Mouse (Mus musculus) kidney, embryonic 16.5 days (tissue): ENCODE measurements around the gene Prkar1b. TPM values are rescaled to one million over a fixed set of nuclear protein-coding genes. Genes with fewer than 3 reads are reported as not detected.

Source experiments
- ATAC-seq: fragments of 200-750 bp; cut with Nextera tagmentation; 2 replicates; pipeline ENCODE4 v1.8.0; 2017; ENCODE audit warnings: moderate TSS enrichment; ENCODE audit not compliant: low FRiP score, low TSS enrichment
- H3K27ac ChIP-seq: fragments of 300-500 bp; sonication (generic); 2 replicates; pipeline ENCODE4 v1.5.1; 2014; ENCODE audit warnings: low read length
- H3K27me3 ChIP-seq: fragments of 300-500 bp; sonication (generic); 2 replicates; pipeline ENCODE4 v1.6.1; 2014; ENCODE audit warnings: low read length, control low read depth, mixed read lengths; ENCODE audit not compliant: insufficient read depth
- H3K36me3 ChIP-seq: fragments of 300-500 bp; sonication (generic); 2 replicates; pipeline ENCODE4 v1.6.1; 2014; ENCODE audit warnings: low read length, control low read depth, mixed read lengths; ENCODE audit not compliant: insufficient read depth
- H3K4me1 ChIP-seq: fragments of 300-500 bp; sonication (generic); 2 replicates; pipeline ENCODE4 v1.6.1; 2014; ENCODE audit warnings: low read length, control low read depth, mixed read lengths; ENCODE audit not compliant: insufficient read depth
- H3K4me2 ChIP-seq: fragments of 300-500 bp; sonication (generic); replicated peaks from 2 replicates; pipeline ENCODE4 v1.6.1; 2014; ENCODE audit warnings: low read depth, low read length
- H3K4me3 ChIP-seq: fragments of 300-500 bp; sonication (generic); 2 replicates; pipeline ENCODE4 v1.5.1; 2014; ENCODE audit warnings: mild to moderate bottlenecking, low read length
- H3K9ac ChIP-seq: fragments of 300-500 bp; sonication (generic); replicated peaks from 2 replicates; pipeline ENCODE4 v1.6.1; 2014; ENCODE audit warnings: low read length
- H3K9me3 ChIP-seq: fragments of 300-500 bp; sonication (generic); 2 replicates; pipeline ENCODE4 v1.6.1; 2016; ENCODE audit warnings: low read length, control low read depth
- WGBS: fragments of 180-500 bp; shearing (Covaris S2); extraction: QIAGEN DNeasy Blood & Tissue Kit; methylation state at CpG from one replicate; pipeline ENCODE4 v1.1.7; 2014; 5-methylcytosine and 5-hydroxymethylcytosine counted together
- polyA plus RNA-seq: library from polyadenylated mRNA; unstranded; fragments of >200 nt; fragmentation: Nextera tagmentation; extraction: Ambion mirVana; gene quantifications from 2 replicates; pipeline ENCODE4 v1.2.1, GENCODE M21; 2015

Prkar1b gene
- polyA plus RNA-seq, 1 experiment from 2014 or later: 24.6 TPM

- no peak for ATAC-seq
- H3K9me3 ChIP-seq: peaks cover 2% of the 10 kb centered on the region; the same call in 1 of the 2 replicates
- no peak overlapping the region for H3K9ac ChIP-seq
- H3K4me1 ChIP-seq: peaks cover 16% of the 10 kb centered on the region
- H3K4me2 ChIP-seq: no peak overlapping the region
- H3K4me3 ChIP-seq: no peak overlapping the region
- no peak overlapping the region for H3K27ac ChIP-seq
- no peaks in the 10 kb centered on the region for H3K27me3 ChIP-seq
- 86% methylated on average over 3 of the region's 3 CpGs for WGBS
- no peaks in the 10 kb centered on the region for H3K36me3 ChIP-seq
These were observed 58.1 kb downstream of the Prkar1b start for GRCm38 (mm10) chr5:139091713-139092112.

- no peaks in the 10 kb centered on the region for H3K36me3 ChIP-seq
- no peak overlapping the region for H3K9ac ChIP-seq
- no peak overlapping the region for H3K27ac ChIP-seq
- no peak for ATAC-seq
- 42% methylated on average over 1 of the region's 1 CpGs for WGBS
- H3K27me3 ChIP-seq: no peaks in the 10 kb centered on the region
- no peaks in the 10 kb centered on the region for H3K9me3 ChIP-seq
- H3K4me1 ChIP-seq: peaks cover 9% of the 10 kb centered on the region; the same call in 1 of the 2 replicates
- no peak overlapping the region for H3K4me3 ChIP-seq
- no peak overlapping the region for H3K4me2 ChIP-seq
These were observed 59.6 kb downstream of the Prkar1b start for GRCm38 (mm10) chr5:139090162-139090561.

- Histone ChIP-seq H3K9ac (no peak overlapping the region), H3K36me3 (no peaks in the 10 kb centered on the region), H3K27ac (no peak overlapping the region), H3K4me2 (no peak overlapping the region), H3K9me3 (no peaks in the 10 kb centered on the region), H3K27me3 (no peaks in the 10 kb centered on the region), H3K4me3 (no peak overlapping the region), H3K4me1 (peaks cover 9% of the 10 kb centered on the region)
- 97% methylated on average over 5 of the region's 5 CpGs for WGBS
- no peak for ATAC-seq
These were observed 61.6 kb downstream of the Prkar1b start for GRCm38 (mm10) chr5:139088173-139088572.

DNA sequence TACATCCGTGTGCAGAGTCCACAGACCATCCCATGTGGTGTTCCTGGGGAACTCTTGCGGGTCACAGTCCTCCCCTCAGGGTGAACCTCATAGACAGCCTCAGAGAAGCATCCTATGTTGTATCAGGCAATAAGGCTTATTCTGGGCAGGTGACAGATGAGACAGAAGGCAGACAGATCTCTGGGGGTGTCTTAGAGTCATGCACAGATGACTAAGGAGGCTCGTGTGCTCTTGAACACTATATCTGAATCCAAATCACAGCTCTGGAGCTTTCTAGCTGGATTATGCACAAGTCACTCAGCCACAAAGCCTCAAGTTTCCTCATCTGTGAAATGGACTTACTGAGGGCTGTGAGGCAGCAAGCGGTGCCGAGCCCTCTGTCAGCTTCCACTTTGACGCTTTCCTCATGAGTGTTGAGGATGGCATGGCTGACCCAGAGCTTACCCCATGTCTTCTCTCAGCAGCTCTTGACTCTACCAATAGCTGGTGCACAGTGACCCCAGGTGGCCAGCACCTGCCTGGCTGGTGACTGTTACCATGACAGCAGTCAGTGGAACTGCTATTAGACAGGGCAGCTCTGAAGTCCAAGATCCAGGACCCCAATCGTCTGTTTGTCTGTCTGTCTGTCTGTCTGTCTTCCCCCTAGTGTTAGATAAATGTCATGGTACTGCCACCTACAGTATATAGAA is 64.8 kb downstream of the Prkar1b start:
- H3K36me3 ChIP-seq: no peaks in the 10 kb centered on the region
- no peaks in the 10 kb centered on the region for H3K9me3 ChIP-seq
- H3K9ac ChIP-seq: no peak overlapping the region
- H3K4me2 ChIP-seq: no peak overlapping the region
- H3K27ac ChIP-seq: no peak overlapping the region
- H3K27me3 ChIP-seq: no peaks in the 10 kb centered on the region
- H3K4me3 ChIP-seq: no peak overlapping the region
- ATAC-seq: peak; percentile 44; the same call in 1 of the 2 replicates
- WGBS: 72% methylated on average over 7 of the region's 7 CpGs
- peaks cover 25% of the 10 kb centered on the region for H3K4me1 ChIP-seq

DNA sequence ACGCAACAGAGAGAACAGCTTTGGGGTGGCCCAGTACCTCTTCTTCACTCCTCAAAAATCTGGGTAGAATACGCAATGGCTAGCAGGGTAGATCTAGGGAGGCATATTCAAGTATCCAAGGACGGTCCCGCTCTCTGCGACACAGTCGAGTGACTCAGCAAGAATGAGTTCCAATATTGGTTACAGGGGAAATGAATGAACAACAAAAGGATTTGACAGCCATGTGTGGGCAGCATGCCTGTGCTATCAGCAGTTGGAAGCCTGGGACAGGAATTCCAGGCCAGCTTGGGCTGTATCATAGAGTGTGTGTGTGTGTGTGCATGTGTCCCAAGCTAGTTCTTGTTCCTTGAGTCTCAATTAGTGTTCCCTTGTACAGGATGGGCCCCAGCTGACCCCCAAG is 65.5 kb downstream of the Prkar1b start:
- Histone ChIP-seq H3K27me3 (no peaks in the 10 kb centered on the region), H3K27ac (no peak overlapping the region), H3K9ac (no peak overlapping the region), H3K9me3 (no peaks in the 10 kb centered on the region), H3K4me2 (no peak overlapping the region), H3K4me3 (no peak overlapping the region), H3K36me3 (no peaks in the 10 kb centered on the region), H3K4me1 (peaks cover 25% of the 10 kb centered on the region)
- WGBS: 78% methylated on average over 6 of the region's 6 CpGs
- ATAC-seq: no peak

DNA sequence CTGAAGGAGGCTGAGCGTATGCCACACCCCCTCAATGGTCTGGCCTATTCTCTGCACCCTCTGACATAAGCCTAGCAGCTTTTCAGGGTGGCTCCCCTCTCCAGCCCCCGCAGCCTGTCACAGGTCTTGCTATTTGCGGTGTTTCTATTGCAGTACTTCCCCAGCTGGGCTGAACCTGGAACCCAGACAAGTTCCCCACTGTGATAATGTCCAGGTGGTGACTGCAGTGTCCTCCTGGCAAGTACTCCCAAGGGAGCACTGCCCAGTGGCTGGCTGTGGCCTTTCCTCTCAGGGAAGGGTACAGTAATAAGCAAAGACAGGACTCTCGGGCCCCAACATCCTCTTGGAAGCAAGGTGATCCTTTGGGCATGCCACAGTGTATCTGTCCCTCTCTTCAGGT is 66.0 kb downstream of the Prkar1b start:
- Histone ChIP-seq H3K36me3 (no peaks in the 10 kb centered on the region), H3K27me3 (no peaks in the 10 kb centered on the region), H3K9me3 (no peaks in the 10 kb centered on the region), H3K4me3 (no peak overlapping the region), H3K9ac (no peak overlapping the region), H3K4me1 (peaks cover 25% of the 10 kb centered on the region), H3K27ac (no peak overlapping the region), H3K4me2 (no peak overlapping the region)
- 80% methylated on average over 4 of the region's 4 CpGs for WGBS
- no peak for ATAC-seq

GRCm38 (mm10) chr5:139081370-139081769 is 68.4 kb downstream of the Prkar1b start:
- WGBS: 9% methylated on average over 6 of the region's 6 CpGs
- peak overlapping the region; percentile 52; the same call in 1 of the 2 replicates for H3K27ac ChIP-seq
- no peak for ATAC-seq

GRCm38 (mm10) chr5:139078156-139078462 is 71.7 kb downstream of the Prkar1b start:
- 61% methylated on average over 4 of the region's 4 CpGs for WGBS
- no peak for ATAC-seq
- H3K4me3 ChIP-seq: no peak overlapping the region

More at GRCm38 (mm10) chr5:139081370-139081769, 68.4 kb downstream of the Prkar1b start:
- Histone ChIP-seq H3K27me3 (no peaks in the 10 kb centered on the region), H3K9ac (no peak overlapping the region), H3K4me2 (no peak overlapping the region), H3K4me3 (no peak overlapping the region), H3K4me1 (peaks cover 44% of the 10 kb centered on the region), H3K9me3 (no peaks in the 10 kb centered on the region), H3K36me3 (no peaks in the 10 kb centered on the region)

GRCm38 (mm10) chr5:139077311-139078155 is 72.3 kb downstream of the Prkar1b start:
- H3K4me3 ChIP-seq: no peak overlapping the region
- H3K9me3 ChIP-seq: no peaks in the 10 kb centered on the region
- H3K27me3 ChIP-seq: no peaks in the 10 kb centered on the region
- H3K27ac ChIP-seq: no peak overlapping the region
- H3K4me1 ChIP-seq: peaks cover 50% of the 10 kb centered on the region
- H3K36me3 ChIP-seq: no peaks in the 10 kb centered on the region
- no peak for ATAC-seq
- no peak overlapping the region for H3K4me2 ChIP-seq
- 46% methylated on average over 11 of the region's 11 CpGs for WGBS
- H3K9ac ChIP-seq: peak overlapping the region; percentile 24; the same call in 1 of the 2 replicates

More at GRCm38 (mm10) chr5:139078156-139078462, 71.7 kb downstream of the Prkar1b start:
- Histone ChIP-seq H3K4me2 (no peak overlapping the region), H3K27ac (no peak overlapping the region), H3K9me3 (no peaks in the 10 kb centered on the region), H3K4me1 (peaks cover 54% of the 10 kb centered on the region), H3K27me3 (no peaks in the 10 kb centered on the region), H3K36me3 (no peaks in the 10 kb centered on the region), H3K9ac (0 out of 2 replicates have a peak overlapping the region, but pooled peaks have one; percentile 24)

- Histone ChIP-seq H3K4me2 (no peak overlapping the region), H3K27me3 (no peaks in the 10 kb centered on the region), H3K9ac (0 out of 2 replicates have a peak overlapping the region, but pooled peaks have one; percentile 25), H3K27ac (no peak overlapping the region), H3K36me3 (no peaks in the 10 kb centered on the region), H3K9me3 (no peaks in the 10 kb centered on the region), H3K4me3 (no peak overlapping the region), H3K4me1 (peaks cover 39% of the 10 kb centered on the region)
- 75% methylated on average over 7 of the region's 7 CpGs for WGBS
- no peak for ATAC-seq
These were observed 73.4 kb downstream of the Prkar1b start for GRCm38 (mm10) chr5:139076450-139076849.
